Comparison of ENCODE assay signal across 21 mouse cellular contexts in the genomic region with DNA sequence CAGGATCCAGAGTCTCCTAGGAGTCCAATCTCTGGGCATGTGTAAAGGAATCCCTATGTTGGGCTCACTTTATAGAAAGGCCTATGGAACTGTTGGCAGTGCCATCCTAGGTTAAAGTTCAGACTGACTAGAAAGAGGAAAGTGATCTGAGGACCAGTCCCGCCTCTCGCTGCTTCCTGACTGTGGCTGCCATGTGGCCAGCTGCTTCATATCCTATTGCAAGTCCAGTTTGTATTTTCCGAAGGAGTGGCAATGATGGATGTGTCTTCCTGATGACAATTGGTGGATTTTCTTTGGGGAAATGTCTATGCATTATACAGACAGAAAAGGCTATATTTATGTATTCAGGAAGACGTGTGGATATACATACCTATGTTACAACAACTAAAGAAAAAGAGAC.
DNase-seq lines count a peak whose midpoint lies in the region; ATAC-seq and TF ChIP-seq lines count a peak whose summit lies in the region.
"Had no signal": no experiment of that assay in that cellular context is flagged by ENCODE, and none has a peak within 500 bp of the region (broad histone marks: within the 10 kb centered on the region; RNA-seq: fewer than 3 reads in every experiment).

No protein-coding gene starts in this region.

- no peaks in the 10 kb centered on the region for H3K4me1 ChIP-seq in heart, embryonic 10.5 days
- H3K4me1 ChIP-seq: embryonic facial prominence, embryonic 12.5 days; forebrain, embryonic 12.5 days; hindbrain, embryonic 15.5 days had no signal

- intact Hi-C loops in heart, postnatal 36 days (cut with DNase I) = no loop called here
- intact Hi-C loops in gastrocnemius, postnatal 36 days (cut with DNase I) = no loop called here
- intact Hi-C loops in left cerebral cortex, adult 2 months (cut with DNase I) = no loop called here

- no peaks in the 10 kb centered on the region for H3K36me3 ChIP-seq in heart, embryonic 10.5 days
- H3K36me3 ChIP-seq: embryonic facial prominence, embryonic 12.5 days; forebrain, embryonic 12.5 days; heart, embryonic 12.5 days; hindbrain, embryonic 15.5 days had no signal

- no peaks in the 10 kb centered on the region for H3K9me3 ChIP-seq in heart, embryonic 10.5 days
- H3K9me3 ChIP-seq: embryonic facial prominence, embryonic 12.5 days; forebrain, embryonic 12.5 days; heart, embryonic 12.5 days; hindbrain, embryonic 15.5 days had no signal

- WGBS in heart, embryonic 10.5 days = 75% methylated on average over 4 of the region's 4 CpGs

- no peak for ATAC-seq in erythroblast, adult 5-6 weeks (replicated peaks; ENCODE audit: low FRiP score, poor library complexity, severe bottlenecking)
- ATAC-seq: activated CD4-positive, CD25-positive, alpha-beta regulatory T cell, adult 4 months; forebrain, embryonic 16.5 days had no signal

- no peak overlapping the region for H3K27ac ChIP-seq in heart, embryonic 10.5 days
- H3K27ac ChIP-seq in left cerebral cortex, adult 2 months = no peak overlapping the region
- H3K27ac ChIP-seq: embryonic facial prominence, embryonic 12.5 days; forebrain, embryonic 12.5 days; gastrocnemius, adult 2 months; hindbrain, embryonic 15.5 days had no signal

- TF ChIP-seq CTCF in left cerebral cortex, adult 2 months (IDR thresholded peaks at IDR 0.05) = no peak

- peak; percentile 33 for DNase-seq in heart, embryonic 10.5 days (ENCODE audit: low spot score)
- DNase-seq in heart, postnatal 36 days = no peak
- DNase-seq in 3T3-L1 (ENCODE audit: low read depth, low spot score) (peak; percentile 15), NIH3T3 (ENCODE audit: low read depth) (peak; percentile 9)
- peak; percentile 10 for DNase-seq in lung, postnatal 14 days
- no peak for DNase-seq in gastrocnemius, postnatal 36 days
- no peak for DNase-seq in left cerebral cortex, adult 2 months (ENCODE audit: extremely low spot score in 1 of 2, low spot score in 2 of 2)
- DNase-seq: cerebellum, adult 11-12 months; cerebellum, adult 9-10 months; cerebellum, postnatal 25 days; gastrocnemius, adult 2 months; gastrocnemius, postnatal 25 days; heart, adult 18-20 months had no signal

- peaks cover 9% of the 10 kb centered on the region; the same call in 1 of the 2 replicates for H3K27me3 ChIP-seq in heart, embryonic 10.5 days (ENCODE audit: insufficient read depth, poor library complexity, severe bottlenecking)
- H3K27me3 ChIP-seq: CH12.LX; embryonic facial prominence, embryonic 12.5 days; forebrain, embryonic 12.5 days; hindbrain, embryonic 15.5 days had no signal

- H3K4me3 ChIP-seq in heart, embryonic 10.5 days = no peak overlapping the region
- no peak overlapping the region for H3K4me3 ChIP-seq in left cerebral cortex, adult 2 months
- H3K4me3 ChIP-seq: embryonic facial prominence, embryonic 12.5 days; forebrain, embryonic 12.5 days; gastrocnemius, adult 2 months; heart, embryonic 12.5 days; hindbrain, embryonic 15.5 days had no signal

Comparison
In these comparisons a context has a peak if more than half of its experiments do, and no peak if none do; other contexts are left out.
1. DNase-seq: peak in heart, embryonic 10.5 days (single experiment), 3T3-L1 (single experiment), NIH3T3 (single experiment) and lung, postnatal 14 days (single experiment); none in heart, postnatal 36 days (0 of 2), gastrocnemius, postnatal 36 days (0 of 2) and left cerebral cortex, adult 2 months (0 of 2).